Mouse (Mus musculus): Measurements from ENCODE around the gene C1qc. TPM values are rescaled to one million over a fixed set of nuclear protein-coding genes. Genes with fewer than 3 reads are reported as not detected.

The C1qc gene
- polyA plus RNA-seq, 1 experiment = 28.6 TPM

GRCm38 (mm10) chr4:136893691-136894543 lies 1.1 kb upstream of the C1qc start:
- no peak overlapping the region for H3K27ac ChIP-seq (ENCODE audit: insufficient read depth, low read length)
- H3K4me1 ChIP-seq (ENCODE audit: control insufficient read depth, insufficient read depth, low read length) = no peaks in the 10 kb centered on the region
- 5% methylated on average over 9 of the region's 9 CpGs for whole genome bisulfite sequencing
- no peak overlapping the region for H3K4me3 ChIP-seq (replicated peaks; ENCODE audit: insufficient read depth, low read depth, low read length)
- H3K27me3 ChIP-seq (ENCODE audit: control insufficient read depth, insufficient read depth, low read length) = no peaks in the 10 kb centered on the region
- DNase-seq = peak; percentile 40 to 60
- peak; percentile 96 for TF ChIP-seq CTCF (IDR thresholded peaks at IDR 0.05; ENCODE audit: borderline replicate concordance, insufficient read depth, low read depth, low read length)
- TF ChIP-seq POLR2A (IDR thresholded peaks at IDR 0.05; ENCODE audit: borderline replicate concordance, insufficient read depth, low read length) = no peak

GRCm38 (mm10) chr4:136892371-136892770 lies 494 bp downstream of the C1qc start:
- WGBS = 57% methylated on average over 7 of the region's 7 CpGs
- no peak for DNase-seq
- Histone ChIP-seq H3K4me3 (replicated peaks; ENCODE audit: insufficient read depth, low read depth, low read length) (no peak overlapping the region), H3K4me1 (ENCODE audit: control insufficient read depth, insufficient read depth, low read length) (no peaks in the 10 kb centered on the region), H3K27ac (ENCODE audit: insufficient read depth, low read length) (no peak overlapping the region), H3K27me3 (ENCODE audit: control insufficient read depth, insufficient read depth, low read length) (no peaks in the 10 kb centered on the region)
- TF ChIP-seq POLR2A (IDR thresholded peaks at IDR 0.05; ENCODE audit: borderline replicate concordance, insufficient read depth, low read length) (no peak), CTCF (IDR thresholded peaks at IDR 0.05; ENCODE audit: borderline replicate concordance, insufficient read depth, low read depth, low read length) (no peak)

GRCm38 (mm10) chr4:136891115-136891514 lies 1.8 kb downstream of the C1qc start:
- Histone ChIP-seq H3K27me3 (ENCODE audit: control insufficient read depth, insufficient read depth, low read length) (no peaks in the 10 kb centered on the region), H3K27ac (ENCODE audit: insufficient read depth, low read length) (no peak overlapping the region), H3K4me1 (ENCODE audit: control insufficient read depth, insufficient read depth, low read length) (no peaks in the 10 kb centered on the region), H3K4me3 (replicated peaks; ENCODE audit: insufficient read depth, low read depth, low read length) (no peak overlapping the region)
- WGBS = 82% methylated on average over 4 of the region's 4 CpGs
- TF ChIP-seq POLR2A (IDR thresholded peaks at IDR 0.05; ENCODE audit: borderline replicate concordance, insufficient read depth, low read length) (no peak), CTCF (IDR thresholded peaks at IDR 0.05; ENCODE audit: borderline replicate concordance, insufficient read depth, low read depth, low read length) (no peak)
- DNase-seq = no peak

- Histone ChIP-seq H3K27me3 (ENCODE audit: control insufficient read depth, insufficient read depth, low read length) (no peaks in the 10 kb centered on the region), H3K4me1 (ENCODE audit: control insufficient read depth, insufficient read depth, low read length) (no peaks in the 10 kb centered on the region), H3K27ac (ENCODE audit: insufficient read depth, low read length) (no peak overlapping the region), H3K4me3 (replicated peaks; ENCODE audit: insufficient read depth, low read depth, low read length) (no peak overlapping the region)
- no peak for DNase-seq
- 83% methylated on average over 15 of the region's 15 CpGs for WGBS
- TF ChIP-seq CTCF (IDR thresholded peaks at IDR 0.05; ENCODE audit: borderline replicate concordance, insufficient read depth, low read depth, low read length) = no peak
- no peak for TF ChIP-seq POLR2A (IDR thresholded peaks at IDR 0.05; ENCODE audit: borderline replicate concordance, insufficient read depth, low read length)
These were observed 2.9 kb downstream of the C1qc start for GRCm38 (mm10) chr4:136889981-136890380.

- WGBS = 76% methylated on average over 5 of the region's 5 CpGs
- TF ChIP-seq CTCF (IDR thresholded peaks at IDR 0.05; ENCODE audit: borderline replicate concordance, insufficient read depth, low read depth, low read length) (no peak), POLR2A (IDR thresholded peaks at IDR 0.05; ENCODE audit: borderline replicate concordance, insufficient read depth, low read length) (no peak)
- DNase-seq = no peak
These were observed 5.2 kb downstream of the C1qc start for GRCm38 (mm10) chr4:136887714-136888113.

GRCm38 (mm10) chr4:136886101-136886500 lies 6.8 kb downstream of the C1qc start, which contains the start of gene C1qb:
Gene C1qb (minus strand): TSS chr4:136886187.
- DNase-seq = no peak
- Histone ChIP-seq H3K4me3 (replicated peaks; ENCODE audit: insufficient read depth, low read depth, low read length) (no peak within 1 kb of the TSS), H3K27me3 (ENCODE audit: control insufficient read depth, insufficient read depth, low read length) (no peaks in the 10 kb centered on the region), H3K27ac (ENCODE audit: insufficient read depth, low read length) (no peak within 1 kb of the TSS), H3K4me1 (ENCODE audit: control insufficient read depth, insufficient read depth, low read length) (no peaks in the 10 kb centered on the region)
- TF ChIP-seq CTCF (IDR thresholded peaks at IDR 0.05; ENCODE audit: borderline replicate concordance, insufficient read depth, low read depth, low read length) (no peak), POLR2A (IDR thresholded peaks at IDR 0.05; ENCODE audit: borderline replicate concordance, insufficient read depth, low read length) (no peak)
- 84% methylated on average over 7 of the region's 7 CpGs for WGBS

More at GRCm38 (mm10) chr4:136887714-136888113, 5.2 kb downstream of the C1qc start:
- H3K27ac ChIP-seq (ENCODE audit: insufficient read depth, low read length) = no peak overlapping the region
- H3K4me3 ChIP-seq (replicated peaks; ENCODE audit: insufficient read depth, low read depth, low read length) = no peak overlapping the region
- no peaks in the 10 kb centered on the region for H3K4me1 ChIP-seq (ENCODE audit: control insufficient read depth, insufficient read depth, low read length)
- H3K27me3 ChIP-seq (ENCODE audit: control insufficient read depth, insufficient read depth, low read length) = no peaks in the 10 kb centered on the region

- Histone ChIP-seq H3K27me3 (ENCODE audit: control insufficient read depth, insufficient read depth, low read length) (no peaks in the 10 kb centered on the region), H3K4me1 (ENCODE audit: control insufficient read depth, insufficient read depth, low read length) (no peaks in the 10 kb centered on the region), H3K27ac (ENCODE audit: insufficient read depth, low read length) (no peak overlapping the region), H3K4me3 (replicated peaks; ENCODE audit: insufficient read depth, low read depth, low read length) (no peak overlapping the region)
- 36% methylated on average over 5 of the region's 5 CpGs for WGBS
- DNase-seq = peak; percentile 15 to 22
- TF ChIP-seq POLR2A (IDR thresholded peaks at IDR 0.05; ENCODE audit: borderline replicate concordance, insufficient read depth, low read length) (no peak), CTCF (IDR thresholded peaks at IDR 0.05; ENCODE audit: borderline replicate concordance, insufficient read depth, low read depth, low read length) (peak; percentile 45; the same call in 1 of the 2 replicates)
These were observed 14.3 kb downstream of the C1qc start for GRCm38 (mm10) chr4:136878601-136879000.

GRCm38 (mm10) chr4:136878171-136878570 lies 14.7 kb downstream of the C1qc start:
- no peak overlapping the region for H3K4me3 ChIP-seq (replicated peaks; ENCODE audit: insufficient read depth, low read depth, low read length)
- H3K4me1 ChIP-seq (ENCODE audit: control insufficient read depth, insufficient read depth, low read length) = no peaks in the 10 kb centered on the region
- no peaks in the 10 kb centered on the region for H3K27me3 ChIP-seq (ENCODE audit: control insufficient read depth, insufficient read depth, low read length)
- WGBS = 65% methylated on average over 8 of the region's 8 CpGs
- no peak overlapping the region for H3K27ac ChIP-seq (ENCODE audit: insufficient read depth, low read length)
- DNase-seq = no peak
- TF ChIP-seq POLR2A (IDR thresholded peaks at IDR 0.05; ENCODE audit: borderline replicate concordance, insufficient read depth, low read length) = no peak
- TF ChIP-seq CTCF (IDR thresholded peaks at IDR 0.05; ENCODE audit: borderline replicate concordance, insufficient read depth, low read depth, low read length) = no peak
